Mouse (Mus musculus) right cerebral cortex, postnatal 4 days (tissue): Measurements from ENCODE around the gene Tab2.

ENCODE experiments used
- DNase-seq: peaks from one replicate; pipeline ENCODE4 v3.0.0-alpha.2; 2022

The Tab2 gene

DNA sequence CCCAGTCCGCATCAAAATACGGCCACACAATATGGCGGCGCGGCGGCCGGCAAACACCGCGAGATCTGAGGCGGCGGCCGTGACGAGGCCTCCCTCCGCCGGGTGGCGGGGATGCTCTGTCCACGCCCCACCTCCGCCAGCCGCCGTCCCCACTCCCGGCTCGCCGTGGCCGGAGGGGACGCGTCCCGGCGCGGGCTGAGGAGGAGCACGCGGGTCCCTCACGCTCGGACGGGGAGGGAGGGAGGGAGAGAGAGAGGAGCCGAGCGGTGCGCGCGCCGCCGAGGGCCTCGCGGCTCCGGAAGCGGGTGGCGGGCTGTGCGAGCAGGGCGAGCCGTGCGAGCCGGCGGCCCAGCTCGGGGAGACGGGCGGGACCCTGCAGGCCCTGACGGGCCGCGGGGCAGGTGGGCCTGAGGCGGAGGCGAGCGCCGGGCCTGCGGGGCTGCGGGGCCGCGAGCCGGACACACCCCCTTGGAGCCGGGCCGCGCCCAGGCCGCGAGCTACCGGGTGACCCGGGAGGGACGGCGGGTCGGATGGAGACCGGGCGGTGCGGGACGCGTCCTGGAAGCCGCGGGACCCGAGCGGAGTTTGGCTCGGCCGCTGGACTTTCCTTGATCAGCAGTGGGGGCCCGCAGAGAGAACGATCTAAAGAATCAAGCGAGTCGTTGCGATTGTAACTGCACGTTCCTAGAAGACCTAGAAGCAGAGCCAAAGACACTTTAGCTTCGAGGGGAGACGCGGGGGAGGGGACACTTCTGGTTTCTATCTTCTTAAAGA, at the start of gene Tab2:
Gene Tab2 (minus strand): TSS at position 3 of the 774 bp plus-strand sequence.
- DNase-seq = peak; percentile 87

DNA sequence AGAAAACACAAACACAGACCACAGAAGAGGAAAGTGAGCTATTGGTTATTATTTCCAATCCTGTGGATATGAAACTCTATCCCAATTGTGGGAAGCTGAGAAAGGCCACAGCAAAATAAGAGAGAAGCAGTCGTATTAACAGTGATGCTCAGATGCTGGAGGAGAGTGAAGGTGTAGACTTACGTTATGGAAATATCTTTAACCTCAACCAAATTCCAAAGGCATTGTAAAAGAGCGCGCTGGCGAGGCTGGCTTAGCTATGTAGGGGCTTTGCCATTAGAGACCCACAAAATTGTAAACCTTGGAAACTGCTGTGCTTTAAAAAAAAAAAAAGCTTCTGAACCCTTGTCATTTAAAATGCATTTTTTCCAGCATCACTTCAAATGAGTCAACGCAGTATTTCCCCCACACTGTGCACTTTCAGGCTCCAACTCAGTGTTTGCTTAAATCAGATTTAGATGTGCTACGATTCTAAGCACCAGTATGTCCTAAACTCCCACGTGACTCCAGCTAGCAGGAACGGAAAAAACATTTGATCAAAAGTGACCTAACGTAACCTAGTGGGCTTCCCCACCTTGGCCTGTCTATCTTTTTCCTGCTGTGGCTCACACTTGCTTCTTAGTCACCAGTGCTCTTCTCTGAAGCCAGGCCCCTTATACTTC, 36.4 kb upstream of the Tab2 start:
- DNase-seq = no peak

DNA sequence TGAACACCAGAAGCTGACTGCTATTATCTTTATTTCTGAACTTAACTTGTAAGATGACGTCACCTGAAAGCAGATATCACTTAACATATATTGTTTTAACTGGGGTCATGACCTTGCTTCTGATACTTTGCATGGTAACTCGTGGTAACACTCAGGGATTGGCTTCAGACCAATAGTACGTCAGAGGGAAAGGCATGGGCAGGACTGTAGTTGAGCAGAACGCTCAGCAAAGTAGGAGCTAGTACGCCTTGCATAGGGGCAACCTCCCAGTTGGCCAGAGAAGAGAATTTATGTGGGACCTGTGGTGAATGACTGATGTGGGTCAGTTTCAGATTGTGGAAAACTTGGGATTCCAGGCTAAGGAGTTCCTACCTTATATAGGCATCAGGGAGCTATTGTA, 35.6 kb upstream of the Tab2 start:
- no peak for DNase-seq

DNA sequence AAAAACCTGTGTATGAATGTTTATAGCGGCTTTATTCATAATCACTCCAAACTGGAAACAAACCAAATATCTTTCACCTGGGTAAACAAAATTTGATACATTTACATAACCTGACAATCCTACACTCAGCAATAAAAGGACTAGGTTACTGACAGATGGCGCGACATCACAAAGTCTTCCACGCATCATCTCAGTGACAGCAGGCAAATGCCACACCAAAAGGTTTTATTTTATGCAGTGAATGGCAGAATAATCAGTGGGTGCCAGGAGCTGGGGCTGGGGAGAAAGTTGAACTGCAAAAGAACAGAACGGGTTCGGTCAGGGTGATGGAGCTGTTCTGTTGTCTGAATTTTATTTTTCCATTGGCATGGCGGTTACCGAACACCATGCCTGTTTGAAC, 31.5 kb upstream of the Tab2 start:
- DNase-seq = no peak

DNA sequence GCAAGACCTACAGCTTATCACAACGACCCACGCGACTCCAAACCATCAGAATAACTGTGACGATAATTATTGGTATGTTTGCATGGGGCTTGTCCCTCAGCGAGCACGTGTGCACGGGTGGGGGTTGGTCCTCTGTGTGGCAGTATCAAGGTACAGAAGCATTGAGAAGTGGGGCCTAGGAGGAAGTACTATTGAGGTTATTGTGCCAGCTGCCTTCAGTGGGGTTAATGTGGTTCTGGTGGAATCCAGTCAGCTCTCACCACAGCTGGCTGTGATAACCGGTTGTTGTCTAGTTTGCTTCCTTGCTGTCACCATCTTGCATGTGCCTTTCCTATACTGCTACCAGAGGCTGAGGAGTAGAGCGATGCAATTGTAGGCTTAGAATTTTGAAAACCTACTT, 20.4 kb upstream of the Tab2 start:
- DNase-seq = no peak

DNA sequence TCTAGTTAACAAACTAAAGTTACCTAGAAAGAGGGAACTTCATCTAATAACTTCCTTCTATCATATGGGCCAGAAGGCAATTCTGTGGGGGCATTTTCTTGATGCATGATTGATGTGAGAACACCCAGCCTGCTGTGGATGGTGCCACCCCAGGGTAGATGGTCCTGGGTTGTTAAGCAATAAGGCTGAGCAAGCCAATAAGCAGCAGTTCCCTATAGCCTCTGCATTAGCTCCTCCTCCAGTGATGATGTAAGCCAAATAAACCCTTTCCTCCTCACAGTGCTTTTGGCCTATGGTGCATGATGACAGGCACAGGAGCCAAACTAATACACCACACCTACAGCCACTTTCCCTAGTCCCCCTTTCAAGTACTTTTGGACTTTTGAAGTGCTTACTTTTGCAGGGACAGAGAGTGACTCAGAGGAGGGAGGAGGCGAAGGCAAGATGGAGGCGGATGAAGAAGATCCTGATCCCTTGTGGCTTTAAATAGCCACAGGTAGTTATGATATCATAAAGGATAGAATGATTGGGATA, 12.8 kb upstream of the Tab2 start:
- DNase-seq = no peak

DNA sequence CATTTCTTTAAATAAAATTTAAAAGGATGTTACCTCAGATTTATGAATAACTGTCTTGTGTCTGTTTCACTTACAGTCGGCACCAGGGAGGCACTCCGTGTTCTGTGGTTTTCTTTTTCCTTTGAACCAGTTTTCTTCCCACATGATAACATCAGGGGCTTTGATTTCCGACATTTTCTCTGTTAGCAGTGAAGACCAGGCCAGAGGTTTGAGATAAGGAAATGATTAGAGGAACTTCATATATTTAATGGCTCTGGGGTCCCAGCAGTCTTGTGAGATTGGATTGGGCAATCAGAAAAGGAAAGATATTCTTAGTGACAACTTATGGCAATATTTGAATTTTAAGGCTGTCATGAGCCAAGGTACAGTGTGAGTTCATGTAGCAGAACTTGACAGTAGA, 11.1 kb upstream of the Tab2 start:
- no peak for DNase-seq

DNA sequence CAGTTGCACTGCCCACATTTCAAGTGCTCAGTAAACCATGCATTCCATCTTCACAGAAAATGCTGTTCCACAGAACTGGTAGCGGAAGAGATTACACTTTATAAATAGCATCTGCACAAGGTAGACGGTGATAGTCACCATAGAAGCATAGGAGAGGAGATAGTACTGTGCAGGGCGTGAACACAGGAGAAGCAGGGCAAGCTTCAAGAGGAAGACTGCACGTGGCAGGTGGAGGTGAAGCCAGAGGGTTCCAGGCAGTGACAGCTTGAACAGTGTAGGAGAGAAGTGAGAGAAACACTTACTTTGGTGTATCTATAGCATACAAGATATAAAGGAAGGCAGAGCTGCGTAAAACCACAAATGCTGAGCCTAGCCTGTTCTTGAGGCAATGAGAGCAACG, 3.0 kb upstream of the Tab2 start:
- DNase-seq = no peak

DNA sequence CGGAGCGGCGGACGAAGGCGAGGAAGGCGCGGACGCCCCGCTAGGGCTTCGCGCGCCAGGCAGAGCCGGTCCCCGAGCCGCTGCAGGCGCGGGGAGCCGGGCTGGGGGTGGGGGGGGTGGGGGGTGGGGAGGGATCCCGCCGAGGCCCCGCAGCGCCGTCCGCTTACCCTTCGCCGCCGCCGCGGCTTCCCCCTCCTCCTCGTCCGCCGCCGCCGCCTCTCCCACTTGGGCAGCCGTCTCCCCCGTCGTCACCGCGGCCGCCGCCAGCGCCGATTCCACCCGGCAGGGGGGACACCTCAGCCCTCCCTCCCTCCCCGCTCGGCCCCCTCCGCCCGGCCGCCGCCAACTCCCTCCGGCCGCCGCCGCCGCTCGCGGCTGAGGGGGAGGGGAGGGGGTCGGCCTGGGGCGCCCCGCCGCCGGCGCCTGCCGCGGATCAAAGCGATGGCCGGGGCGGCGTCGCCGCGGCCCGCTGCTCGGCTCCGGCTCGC, 352 bp downstream of the Tab2 start:
- peak; percentile 62 for DNase-seq

DNA sequence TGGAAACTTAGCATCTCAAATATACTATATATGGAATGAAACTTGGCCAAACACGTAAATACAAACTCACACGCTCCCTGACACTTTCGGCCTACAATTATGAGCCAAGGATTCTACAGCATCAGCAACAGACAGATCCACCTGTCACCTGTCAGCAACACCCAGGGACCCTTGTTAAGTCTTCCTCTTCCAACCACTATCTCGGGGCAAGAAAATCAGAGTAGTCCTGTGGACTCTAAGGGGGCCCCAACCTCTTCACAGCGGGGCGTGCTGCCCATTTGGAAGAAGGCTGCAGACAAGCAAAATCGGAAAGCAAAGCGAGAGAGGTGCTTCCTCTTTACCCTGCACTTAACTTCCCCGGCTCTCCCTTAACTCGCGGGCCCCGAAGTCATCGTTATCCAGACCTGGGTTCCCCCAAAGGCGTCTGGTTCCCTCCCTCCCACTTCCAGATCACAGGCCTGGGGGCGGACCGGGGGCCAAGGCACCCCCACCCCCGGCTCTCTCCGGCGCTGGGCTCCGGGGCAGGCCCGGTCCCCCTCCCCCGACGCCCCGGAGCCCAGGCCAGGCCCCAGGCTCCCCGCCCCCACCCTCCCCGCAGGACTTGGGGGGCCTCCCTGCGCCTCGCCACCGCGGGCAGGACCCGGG, 919 bp downstream of the Tab2 start:
- DNase-seq = peak; percentile 42

DNA sequence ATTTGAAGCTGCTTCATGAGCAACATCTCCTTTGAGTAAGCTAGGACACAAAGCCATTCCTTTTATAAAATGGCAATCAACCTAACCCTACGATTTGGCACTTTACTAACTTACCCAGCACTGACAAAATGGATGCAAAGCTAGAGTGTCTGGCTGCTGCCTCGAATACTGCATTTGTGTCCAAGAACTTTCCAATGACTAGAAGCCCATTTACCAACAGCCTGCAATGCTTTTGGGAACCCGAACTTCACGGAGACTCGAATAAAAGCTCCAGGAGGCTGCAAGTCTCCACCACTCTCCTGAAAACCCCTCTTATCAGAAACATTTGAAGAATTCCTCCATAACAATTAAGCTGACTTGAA, 1.4 kb downstream of the Tab2 start:
- no peak for DNase-seq

DNA sequence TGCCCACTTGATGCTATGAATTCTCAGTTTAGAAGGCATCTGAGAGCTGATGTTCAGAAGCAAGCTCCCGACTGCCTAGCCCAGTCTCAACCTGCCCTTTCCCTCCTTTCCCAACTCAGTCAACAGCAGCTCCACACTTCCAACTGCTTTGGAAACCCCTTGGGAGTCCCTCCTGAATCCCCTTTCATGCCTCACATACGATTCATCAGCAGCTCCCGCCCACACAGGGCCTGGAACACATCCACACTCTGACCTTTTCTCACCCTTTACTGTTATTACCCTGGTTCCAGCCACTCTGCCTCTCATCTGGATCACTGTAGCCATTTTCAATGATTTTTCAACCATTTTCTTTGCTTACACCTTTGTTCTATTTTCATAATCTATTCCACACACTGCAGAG, 13.0 kb downstream of the Tab2 start:
- no peak for DNase-seq

DNA sequence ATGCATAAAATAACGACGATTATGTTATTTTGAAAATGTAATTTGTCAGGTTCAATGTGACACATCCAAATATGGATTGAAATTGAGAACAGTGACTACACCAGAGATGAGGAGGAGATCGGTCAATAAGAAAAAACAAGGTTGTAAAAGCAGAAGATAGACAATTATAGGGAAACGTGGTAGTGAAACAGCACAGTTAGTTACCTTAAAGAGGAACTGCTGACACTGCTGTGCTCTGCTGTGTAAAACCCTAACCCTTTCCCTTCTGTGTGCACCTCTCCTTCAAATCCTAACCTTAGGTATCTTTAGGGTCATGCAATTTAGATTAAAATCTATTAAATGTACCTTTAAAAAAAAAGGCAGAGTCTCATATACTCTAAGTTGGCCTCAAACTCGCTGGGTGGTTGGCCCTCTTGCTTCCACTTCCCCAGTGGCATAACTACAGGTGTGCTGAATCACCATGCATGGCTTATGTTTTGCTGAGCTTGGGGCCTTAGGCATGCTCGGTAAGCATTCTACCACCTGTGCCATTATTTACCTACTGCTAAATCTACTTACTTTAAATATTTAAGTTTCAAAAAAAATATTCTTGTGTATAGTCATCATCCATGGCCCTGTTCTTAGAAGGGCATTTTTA, 19.4 kb downstream of the Tab2 start:
- no peak for DNase-seq

DNA sequence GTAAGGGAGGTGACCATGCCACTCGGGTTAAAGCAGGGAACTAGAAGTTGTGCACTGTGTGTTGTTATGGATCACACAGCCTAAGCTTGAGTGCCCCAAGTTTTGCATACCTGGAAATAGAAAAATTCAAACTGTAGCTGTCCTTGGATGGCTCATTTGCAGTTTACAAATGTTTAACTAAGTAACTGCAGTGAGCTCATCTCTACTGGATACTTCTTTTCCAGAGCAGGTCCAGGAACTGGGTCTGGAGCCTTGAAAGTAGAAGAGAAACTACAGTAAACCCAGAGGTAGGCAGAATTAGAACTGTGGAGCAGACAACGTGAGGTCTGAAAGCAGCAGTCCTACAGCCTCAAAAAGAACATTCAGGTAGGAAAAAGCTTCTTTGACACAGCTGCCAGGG, 23.1 kb downstream of the Tab2 start:
- no peak for DNase-seq

DNA sequence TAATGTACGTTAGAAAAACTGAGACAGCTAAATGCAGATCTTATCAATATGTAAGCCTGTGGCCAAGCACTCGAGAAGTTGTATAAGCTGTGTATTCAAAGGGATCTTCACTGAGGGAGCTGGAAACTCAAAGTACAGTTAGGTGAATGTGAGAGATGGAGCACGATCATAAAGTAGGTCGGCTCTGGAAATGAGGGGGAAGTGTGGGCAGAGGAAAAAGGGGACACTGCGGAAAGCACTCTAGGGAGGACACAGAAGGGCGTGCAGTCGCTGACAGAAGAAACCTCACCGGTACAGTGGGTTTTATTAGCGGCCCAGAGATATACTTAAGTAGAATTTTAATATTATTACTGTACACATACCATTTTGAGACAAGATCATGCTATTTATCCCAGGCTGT, 27.0 kb downstream of the Tab2 start:
- DNase-seq = no peak

DNA sequence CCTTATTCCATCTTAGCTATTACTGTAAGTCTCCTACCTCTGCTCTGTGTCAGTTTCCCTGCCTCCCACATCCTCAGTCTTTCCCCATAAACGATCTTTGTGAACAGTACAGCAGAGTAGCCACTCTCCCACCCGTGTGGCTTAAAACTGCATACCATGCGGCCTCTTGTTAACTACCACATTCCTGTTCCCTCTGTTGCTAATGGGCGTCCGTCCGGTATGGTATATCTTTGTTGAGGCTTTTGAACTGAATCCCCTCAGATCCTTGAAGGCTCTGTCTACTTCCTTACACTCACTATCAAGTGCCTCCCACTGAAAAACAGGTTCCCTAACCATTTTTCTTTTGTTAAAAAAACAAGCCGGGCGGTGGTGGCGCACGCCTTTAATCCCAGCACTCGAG, 30.5 kb downstream of the Tab2 start:
- no peak for DNase-seq

DNA sequence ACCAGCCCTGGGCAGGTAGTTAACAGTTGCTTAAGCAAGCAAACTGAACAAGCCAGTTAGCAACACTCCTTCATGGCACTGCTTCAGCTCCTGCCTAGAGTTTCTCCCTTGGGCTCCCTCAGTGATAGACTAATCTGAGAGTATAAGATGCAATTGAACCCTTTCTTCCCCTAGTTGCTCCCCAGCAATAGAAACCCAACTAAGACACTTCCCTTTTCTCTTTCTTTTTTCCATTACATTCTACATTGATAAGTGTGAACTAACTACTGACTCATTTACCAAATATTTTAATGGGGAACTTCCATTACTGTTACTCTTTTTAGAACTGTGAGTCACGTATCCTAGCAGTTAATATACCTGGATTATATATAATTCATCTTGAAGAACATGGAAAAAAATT, 32.6 kb downstream of the Tab2 start:
- no peak for DNase-seq

DNA sequence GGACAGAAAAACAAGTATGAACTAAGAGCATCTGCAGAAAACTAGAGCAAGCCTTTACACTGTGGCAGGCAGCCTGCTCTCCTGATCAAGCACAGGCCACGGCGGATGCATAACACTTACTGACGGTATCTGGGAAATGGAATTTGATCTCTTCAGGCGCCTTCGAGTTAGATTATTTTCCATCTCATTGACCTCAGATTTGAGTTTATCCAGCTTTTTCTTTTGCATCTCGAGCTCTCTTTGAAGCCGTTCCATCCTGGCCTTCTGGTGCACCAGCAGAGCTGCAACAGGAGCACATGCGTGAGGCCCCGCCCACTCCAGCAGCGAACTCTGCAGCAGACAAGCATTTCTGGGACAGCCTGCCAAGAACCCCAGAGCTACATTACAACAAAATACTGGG, 44.8 kb downstream of the Tab2 start:
- no peak for DNase-seq

DNA sequence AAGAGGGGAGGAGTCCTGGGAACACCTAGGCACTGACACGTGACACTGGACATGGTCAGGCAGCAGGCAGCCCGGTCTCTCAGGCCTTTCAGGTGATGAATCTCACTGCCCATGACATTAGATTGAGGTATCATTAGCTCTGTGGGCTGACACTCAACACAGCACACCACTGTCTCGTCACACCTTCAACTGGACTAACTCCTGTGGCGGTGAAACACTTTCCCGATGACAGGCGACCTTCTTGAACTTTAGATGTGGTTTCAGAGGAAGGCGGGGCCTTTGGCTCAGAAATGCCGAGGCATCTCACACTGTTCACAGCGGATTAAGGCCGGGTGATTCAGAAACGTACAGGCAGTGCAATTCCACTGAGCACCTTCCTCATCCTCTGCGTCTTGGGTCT, 48.9 kb downstream of the Tab2 start:
- no peak for DNase-seq

DNA sequence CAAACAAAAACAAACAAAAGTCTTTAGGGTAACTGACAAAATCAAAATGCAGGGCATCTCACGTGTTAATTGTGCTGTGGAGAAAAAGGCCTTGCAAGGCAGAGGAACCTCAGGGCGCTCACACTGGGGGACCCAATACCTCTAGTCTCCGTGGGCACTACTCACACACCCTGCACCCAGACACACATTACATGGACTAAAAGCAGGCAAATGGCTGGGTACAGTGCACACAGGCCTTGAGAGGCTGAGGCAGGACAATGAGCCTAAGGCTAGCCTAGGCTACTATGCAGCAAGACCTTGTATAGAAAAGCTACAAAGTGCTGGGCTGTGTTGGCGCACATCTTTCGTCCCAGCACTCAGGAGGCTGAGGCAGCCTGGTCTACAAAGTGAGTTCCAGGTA, 51.9 kb downstream of the Tab2 start:
- DNase-seq = no peak

DNA sequence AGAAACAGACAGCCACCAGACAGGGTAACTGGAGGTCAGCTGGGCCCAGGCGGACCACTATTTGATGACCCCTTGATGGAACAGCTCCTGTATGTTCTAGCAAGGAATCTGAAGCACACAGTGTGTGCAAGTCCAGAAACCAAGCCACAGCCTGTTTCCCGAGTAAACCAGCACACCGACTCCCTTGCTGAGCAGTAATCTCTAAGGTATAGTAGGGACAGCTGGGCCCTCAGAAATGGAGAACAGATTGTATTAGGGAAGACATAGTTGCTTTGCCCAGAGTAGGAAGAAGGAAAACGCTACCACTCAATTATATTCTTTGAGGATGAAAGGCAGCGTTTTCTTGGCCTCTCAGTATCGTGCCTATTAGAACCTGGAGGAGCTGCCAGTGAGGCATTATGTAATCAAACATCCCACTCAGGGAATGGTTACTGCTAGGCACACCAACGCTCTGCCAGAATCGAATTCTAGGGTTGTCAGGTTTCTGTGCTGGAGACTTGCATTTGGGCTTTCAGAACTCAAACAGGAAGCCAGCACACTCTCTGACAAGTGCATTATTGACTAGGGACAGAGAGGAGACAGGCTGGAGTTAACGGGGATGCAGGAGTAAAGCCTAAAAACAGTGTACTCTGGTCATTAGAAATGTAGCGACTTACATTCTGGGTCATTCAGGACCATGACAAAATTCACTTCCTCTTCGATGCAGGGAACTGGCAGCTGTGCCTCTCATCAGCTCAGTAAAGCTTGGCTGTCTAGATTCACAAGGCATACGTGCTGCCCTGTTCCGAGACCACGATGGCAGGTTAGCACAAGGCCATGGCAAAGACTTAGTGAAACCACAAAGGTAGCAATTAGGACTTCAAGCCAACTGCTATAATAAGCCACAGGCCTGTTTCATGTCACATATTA, 55.1 kb downstream of the Tab2 start:
- DNase-seq = no peak

DNA sequence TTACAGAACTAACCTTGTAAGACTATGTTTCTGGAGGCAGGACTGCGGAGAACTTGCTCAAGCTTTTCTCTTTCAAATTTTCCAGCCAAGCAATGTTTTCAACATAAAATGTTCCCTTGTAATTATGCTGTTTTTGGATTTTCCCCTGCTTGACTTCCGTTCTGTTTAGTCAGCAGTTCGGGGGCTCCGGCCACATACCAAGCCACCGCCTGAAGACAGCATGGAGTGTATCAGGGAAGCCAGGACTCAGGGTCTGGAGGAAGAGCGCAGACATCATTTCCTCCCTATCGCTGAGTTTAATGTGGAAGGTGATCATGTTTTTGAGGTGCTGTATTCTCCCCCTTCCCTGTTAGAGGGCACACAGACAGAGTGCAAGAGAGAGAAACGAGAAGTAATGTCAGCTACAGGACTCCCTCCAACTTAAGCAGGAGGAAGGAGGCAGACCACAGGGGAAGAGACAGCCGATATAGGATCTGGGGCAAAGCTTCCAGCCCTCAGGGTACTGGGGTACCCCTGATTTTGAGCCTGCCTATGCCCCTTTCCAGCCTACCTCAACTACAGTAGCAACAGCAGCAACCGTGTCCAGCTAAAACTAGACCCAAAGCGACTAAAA, 67.7 kb downstream of the Tab2 start:
- no peak for DNase-seq
